Mouse (Mus musculus) intestine, embryonic 14.5 days (tissue): ENCODE data around the gene Gm45717. TPM values are rescaled to one million over a fixed set of nuclear protein-coding genes. Genes with fewer than 3 reads are reported as not detected.

Experiments used
- ATAC-seq: fragments of 200-750 bp; cut with Nextera tagmentation; replicated peaks from 2 replicates; pipeline ENCODE4 v1.8.0; 2017; ENCODE audit warnings: low read depth, moderate number of reproducible peaks, moderate TSS enrichment, moderate library complexity; ENCODE audit not compliant: low FRiP score, low TSS enrichment
- DNase-seq: peaks from one replicate; pipeline ENCODE4 v3.0.0-alpha.2; 2018; ENCODE audit warnings: low spot score
- H3K27ac ChIP-seq: fragments of 300-500 bp; sonication (generic); 2 replicates; pipeline ENCODE4 v1.5.1; 2014; ENCODE audit warnings: low read depth, mild to moderate bottlenecking, control low read depth
- H3K27me3 ChIP-seq: fragments of 300-500 bp; sonication (generic); replicated peaks from 2 replicates; pipeline ENCODE4 v1.6.1; 2014; ENCODE audit warnings: low read length, control low read depth; ENCODE audit not compliant: control insufficient read depth, insufficient read depth
- H3K36me3 ChIP-seq: fragments of 300-500 bp; sonication (generic); 2 replicates; pipeline ENCODE4 v1.6.1; 2014; ENCODE audit warnings: low read length, control low read depth; ENCODE audit not compliant: control insufficient read depth, insufficient read depth
- H3K4me1 ChIP-seq: fragments of 300-500 bp; sonication (generic); replicated peaks from 2 replicates; pipeline ENCODE4 v1.6.1; 2014; ENCODE audit warnings: low read length, control low read depth, mixed read lengths; ENCODE audit not compliant: control insufficient read depth, insufficient read depth
- H3K4me2 ChIP-seq: fragments of 300-500 bp; sonication (generic); 2 replicates; pipeline ENCODE4 v1.6.1; 2014; ENCODE audit warnings: low read length
- H3K4me3 ChIP-seq: fragments of 300-500 bp; sonication (generic); 2 replicates; pipeline ENCODE4 v1.5.1; 2014; ENCODE audit warnings: low read depth, low read length, control low read depth, mixed read lengths
- H3K9ac ChIP-seq: fragments of 300-500 bp; sonication (generic); 2 replicates; pipeline ENCODE4 v1.6.1; 2014; ENCODE audit warnings: mild to moderate bottlenecking, low read length
- H3K9me3 ChIP-seq: fragments of 300-500 bp; sonication (generic); 2 replicates; pipeline ENCODE4 v1.6.1; 2016; ENCODE audit warnings: low read length, control low read depth; ENCODE audit not compliant: control insufficient read depth
- WGBS: fragments of 180-500 bp; shearing (Covaris S2); extraction: QIAGEN DNeasy Blood & Tissue Kit; methylation state at CpG from one replicate; pipeline ENCODE4 v1.1.7; 2014; 5-methylcytosine and 5-hydroxymethylcytosine counted together
- polyA plus RNA-seq: library from polyadenylated mRNA; unstranded; fragments of >200 nt; fragmentation: Nextera tagmentation; extraction: Ambion mirVana; gene quantifications from 2 replicates; pipeline ENCODE4 v1.2.1, GENCODE M21; 2014

Gene Gm45717
- polyA plus RNA-seq, 1 experiment from 2014 or later: 0.81 TPM

DNA sequence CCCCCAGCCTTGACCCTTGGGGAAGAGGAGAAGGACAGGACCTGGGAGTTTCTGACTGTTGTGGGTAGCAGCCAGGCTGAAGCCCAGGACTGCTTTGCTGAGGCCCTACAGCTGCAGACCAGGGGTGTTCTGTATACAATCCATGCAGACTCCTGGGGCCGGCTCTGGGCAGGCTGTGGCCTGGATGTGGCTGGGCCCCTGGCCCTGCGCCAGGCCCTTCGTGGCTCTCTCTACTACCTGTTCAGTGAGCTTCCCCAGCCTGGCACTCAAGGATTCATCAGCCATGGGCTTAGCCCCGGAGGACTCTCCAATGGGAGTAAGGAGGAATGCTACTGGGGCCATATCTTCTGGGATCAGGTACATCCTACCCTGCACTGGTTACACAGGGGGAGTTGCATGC is 12.4 kb downstream of the Gm45717 start:
- Histone ChIP-seq H3K9me3 (no peaks in the 10 kb centered on the region), H3K36me3 (peaks cover 39% of the 10 kb centered on the region), H3K27me3 (no peaks in the 10 kb centered on the region), H3K4me3 (no peak overlapping the region), H3K4me1 (peaks cover 38% of the 10 kb centered on the region), H3K9ac (no peak overlapping the region), H3K27ac (peak overlapping the region; percentile 88; the same call in 1 of the 2 replicates), H3K4me2 (no peak overlapping the region)
- 51% methylated on average over 4 of the region's 4 CpGs for WGBS
- ATAC-seq (no peak), DNase-seq (no peak)

DNA sequence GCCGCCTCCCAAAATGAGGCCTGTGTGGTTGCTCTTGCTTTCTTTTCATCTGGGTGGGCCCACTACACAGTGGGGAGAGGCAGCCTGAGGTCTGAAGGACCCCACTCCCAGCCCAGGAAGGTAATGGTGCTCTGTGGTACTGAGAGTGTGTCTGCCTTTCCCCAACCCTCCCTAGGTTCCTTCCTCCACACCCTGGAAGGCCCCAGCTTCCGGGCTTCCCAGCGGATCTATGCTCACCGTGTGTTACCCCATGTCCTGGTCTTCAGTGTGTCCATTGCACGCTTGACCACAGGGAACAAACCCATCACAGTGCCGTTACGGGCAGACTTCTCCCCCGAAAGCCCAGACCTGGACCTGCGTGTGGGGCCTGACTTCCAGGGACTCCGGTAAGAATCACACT is 12.9 kb downstream of the Gm45717 start:
- ATAC-seq: no peak
- no peaks in the 10 kb centered on the region for H3K9me3 ChIP-seq
- WGBS: 88% methylated on average over 10 of the region's 10 CpGs
- no peaks in the 10 kb centered on the region for H3K27me3 ChIP-seq
- peaks cover 38% of the 10 kb centered on the region for H3K4me1 ChIP-seq
- no peak overlapping the region; the same call in 1 of the 2 replicates for H3K9ac ChIP-seq
- H3K36me3 ChIP-seq: peaks cover 33% of the 10 kb centered on the region
- peak overlapping the region; percentile 88; the same call in 1 of the 2 replicates for H3K27ac ChIP-seq
- H3K4me3 ChIP-seq: peak overlapping the region; percentile 54; the same call in 1 of the 2 replicates
- peak overlapping the region; percentile 82 for H3K4me2 ChIP-seq
- no peak for DNase-seq

DNA sequence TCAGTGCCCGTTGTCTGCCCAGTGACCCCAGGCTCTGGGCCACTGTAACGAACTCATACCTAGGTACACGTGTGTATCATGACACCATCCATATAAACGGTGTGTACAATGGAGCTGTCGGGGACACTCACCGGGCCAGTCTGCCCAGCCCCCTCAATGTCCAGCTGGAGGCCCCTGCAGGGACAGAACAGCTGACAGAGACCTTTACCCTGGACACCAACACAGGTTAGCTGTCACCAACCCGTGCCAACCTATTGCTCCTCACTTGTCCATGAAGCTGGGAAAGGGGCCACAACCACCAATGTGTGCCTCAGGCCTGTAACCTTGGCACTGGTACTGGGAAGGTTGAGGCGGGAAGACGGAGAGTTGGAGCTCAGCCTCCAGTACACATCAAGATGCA is 13.4 kb downstream of the Gm45717 start:
- DNase-seq: no peak
- peaks cover 29% of the 10 kb centered on the region for H3K36me3 ChIP-seq
- H3K27me3 ChIP-seq: no peaks in the 10 kb centered on the region
- H3K4me2 ChIP-seq: peak overlapping the region; percentile 82
- H3K27ac ChIP-seq: peak overlapping the region; percentile 88
- H3K4me3 ChIP-seq: peak overlapping the region; percentile 54
- ATAC-seq: 0 out of 2 replicates have a peak, but pooled peaks have one; percentile 3
- H3K4me1 ChIP-seq: peaks cover 38% of the 10 kb centered on the region
- H3K9me3 ChIP-seq: no peaks in the 10 kb centered on the region
- 48% methylated on average over 9 of the region's 9 CpGs for WGBS
- H3K9ac ChIP-seq: peak overlapping the region; percentile 72

DNA sequence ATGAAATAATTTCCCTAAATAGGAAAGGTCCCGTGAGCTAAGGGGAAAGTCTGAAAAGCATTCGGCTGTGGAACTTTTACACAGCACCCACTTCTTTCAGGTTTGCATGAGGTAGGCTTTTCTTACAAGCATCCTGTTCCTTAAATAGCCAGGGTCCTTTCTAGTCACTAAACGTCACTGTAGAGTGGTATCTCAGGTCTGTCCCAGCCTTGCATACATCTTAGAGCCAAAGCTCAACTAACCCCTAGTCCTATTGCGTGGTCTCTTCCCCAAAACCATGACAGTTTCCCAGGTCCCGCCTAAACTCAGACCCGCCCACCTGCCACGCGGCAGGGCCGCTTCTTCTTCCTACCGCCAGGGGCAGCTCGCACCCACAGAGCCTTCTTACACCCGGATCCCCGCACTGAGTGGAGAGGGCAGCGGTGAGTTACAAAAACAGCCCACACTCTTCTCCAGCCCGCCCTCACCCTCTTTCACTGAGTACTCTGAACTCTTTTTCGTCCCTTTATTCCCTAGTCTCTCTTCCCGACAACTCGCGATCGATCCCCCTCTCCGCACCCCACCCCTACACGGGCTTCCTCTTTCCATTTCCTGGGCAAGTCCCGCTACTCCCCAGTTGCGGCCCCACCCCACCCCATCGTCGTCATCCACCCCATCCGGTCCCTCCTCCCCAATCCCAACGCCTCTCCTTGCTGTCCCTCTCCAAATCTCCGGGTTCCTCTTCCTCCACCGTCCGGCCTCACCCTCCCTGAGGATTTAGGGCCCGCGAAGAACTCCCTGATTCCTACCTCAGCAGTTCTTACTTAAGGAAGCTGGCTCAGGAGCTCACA is 14.3 kb downstream of the Gm45717 start, which contains the start of gene Pgghg:
Pgghg (plus strand) TSS at position 170 of the 830 bp plus-strand sequence.
- 3% methylated on average over 33 of the region's 33 CpGs for WGBS
- peaks cover 22% of the 10 kb centered on the region for H3K36me3 ChIP-seq
- no peaks in the 10 kb centered on the region for H3K9me3 ChIP-seq
- peak within 1 kb of the TSS; percentile 82 for H3K4me2 ChIP-seq
- H3K4me1 ChIP-seq: peaks cover 38% of the 10 kb centered on the region
- peak within 1 kb of the TSS; percentile 54 for H3K4me3 ChIP-seq
- H3K27me3 ChIP-seq: no peaks in the 10 kb centered on the region
- peak; percentile 87 for ATAC-seq
- peak within 1 kb of the TSS; percentile 88 for H3K27ac ChIP-seq
- DNase-seq: peak; percentile 95
- peak within 1 kb of the TSS; percentile 72 for H3K9ac ChIP-seq

DNA sequence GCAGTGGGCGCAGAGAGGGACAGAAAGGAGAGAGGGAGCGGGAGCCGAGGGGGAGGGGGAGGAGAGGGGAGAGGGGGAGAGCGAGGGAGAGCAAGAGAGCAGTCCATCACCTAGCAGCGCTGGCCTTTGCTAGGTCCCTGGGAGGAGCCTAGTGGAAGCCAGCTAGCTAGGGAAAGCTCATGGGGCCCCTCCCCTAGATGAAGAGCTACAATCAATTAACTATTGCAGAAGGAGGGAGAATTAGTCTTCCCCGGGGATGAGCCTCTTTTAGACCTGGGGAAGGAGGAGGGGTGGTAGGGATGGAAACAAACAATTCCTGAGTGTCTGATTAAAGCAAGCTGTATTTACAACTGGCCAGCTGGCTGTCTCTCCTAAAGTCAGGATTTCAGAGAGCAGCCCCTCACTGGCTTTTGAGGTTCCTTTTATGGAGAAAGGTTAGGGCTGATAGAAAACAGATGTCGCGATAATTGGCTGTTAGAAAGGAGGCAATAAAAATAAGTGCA is 16.0 kb downstream of the Gm45717 start:
- Histone ChIP-seq H3K27ac (peak overlapping the region; percentile 88), H3K4me2 (peak overlapping the region; percentile 41), H3K27me3 (0 out of 2 replicates have a peak, but pooled peaks cover 3% of the 10 kb centered on the region), H3K4me1 (peaks cover 38% of the 10 kb centered on the region), H3K9me3 (no peaks in the 10 kb centered on the region), H3K4me3 (no peak overlapping the region), H3K36me3 (peaks cover 5% of the 10 kb centered on the region), H3K9ac (no peak overlapping the region)
- peak; percentile 29; the same call in 1 of the 2 replicates for ATAC-seq
- WGBS: 4% methylated on average over 8 of the region's 8 CpGs
- peak; percentile 71 for DNase-seq

DNA sequence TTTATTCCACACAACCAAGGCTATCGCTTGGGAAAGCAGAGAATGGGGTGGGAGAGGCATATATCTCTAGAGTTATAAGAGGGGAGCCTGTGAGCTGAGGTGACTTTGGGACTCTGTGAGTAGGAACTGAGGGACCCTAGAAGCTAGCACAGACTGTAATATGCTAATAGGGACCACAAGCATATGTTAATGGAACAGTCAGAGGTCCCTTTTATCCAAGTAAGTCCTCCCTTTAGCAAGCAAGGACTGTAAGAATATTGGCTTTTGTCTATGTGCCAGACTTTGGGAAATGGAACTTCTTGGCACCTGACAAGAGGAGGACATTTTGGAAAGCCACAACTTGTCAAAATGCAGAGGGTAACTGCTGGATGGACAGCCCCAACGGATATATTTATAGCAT is 16.8 kb downstream of the Gm45717 start:
- 36% methylated on average over 2 of the region's 2 CpGs for WGBS
- H3K4me1 ChIP-seq: peaks cover 38% of the 10 kb centered on the region
- H3K9ac ChIP-seq: no peak overlapping the region
- 0 out of 2 replicates have a peak, but pooled peaks cover 3% of the 10 kb centered on the region for H3K27me3 ChIP-seq
- no peak overlapping the region for H3K4me3 ChIP-seq
- peak overlapping the region; percentile 88; the same call in 1 of the 2 replicates for H3K27ac ChIP-seq
- H3K9me3 ChIP-seq: no peaks in the 10 kb centered on the region
- DNase-seq (no peak), ATAC-seq (no peak)
- H3K4me2 ChIP-seq: no peak overlapping the region
- H3K36me3 ChIP-seq: peaks cover 3% of the 10 kb centered on the region; the same call in 1 of the 2 replicates

DNA sequence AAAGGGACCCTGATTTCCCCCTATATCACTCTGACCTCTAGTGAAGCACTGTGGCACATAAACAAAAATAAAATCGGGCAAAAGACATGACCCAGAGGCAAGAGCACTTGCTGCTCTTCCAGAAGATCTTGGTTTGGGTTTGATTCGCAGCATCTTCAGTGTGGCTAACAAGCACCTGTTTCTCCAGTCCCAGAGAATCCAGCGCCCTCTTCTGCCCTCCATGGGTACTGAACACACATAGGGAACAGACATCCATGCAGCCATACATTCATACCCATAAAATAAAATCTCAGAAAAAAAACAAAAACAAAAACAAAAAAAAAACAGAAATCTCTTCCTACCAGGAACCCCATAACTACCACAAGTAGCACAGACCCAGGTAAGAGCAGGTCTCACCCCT is 17.3 kb downstream of the Gm45717 start:
- H3K4me1 ChIP-seq: peaks cover 37% of the 10 kb centered on the region
- 51% methylated on average over 3 of the region's 3 CpGs for WGBS
- DNase-seq (no peak), ATAC-seq (no peak)
- H3K36me3 ChIP-seq: peaks cover 2% of the 10 kb centered on the region; the same call in 1 of the 2 replicates
- H3K4me3 ChIP-seq: no peak overlapping the region
- H3K9ac ChIP-seq: no peak overlapping the region
- 0 out of 2 replicates have a peak, but pooled peaks cover 3% of the 10 kb centered on the region for H3K27me3 ChIP-seq
- H3K4me2 ChIP-seq: no peak overlapping the region
- H3K9me3 ChIP-seq: no peaks in the 10 kb centered on the region
- H3K27ac ChIP-seq: no peak overlapping the region

DNA sequence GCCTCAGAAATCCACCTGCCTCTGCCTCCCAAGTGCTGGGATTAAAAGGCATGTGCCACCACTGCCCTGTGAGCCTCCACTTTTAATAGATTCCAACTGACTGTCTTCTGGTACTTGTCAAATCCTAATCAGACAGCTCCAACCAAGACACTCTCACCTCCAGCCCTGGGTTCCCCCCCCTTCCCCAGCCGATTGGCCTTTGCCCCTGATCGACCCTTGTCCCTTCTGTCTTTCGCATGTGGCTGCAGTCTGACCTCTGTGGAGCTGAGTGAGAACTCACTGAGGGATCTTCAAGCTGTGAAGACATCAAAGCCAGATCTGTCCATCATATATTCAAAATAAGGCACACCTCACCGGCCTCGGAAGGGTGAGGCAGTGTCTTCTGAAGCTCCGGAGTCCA is 28.6 kb downstream of the Gm45717 start:
- Histone ChIP-seq H3K4me1 (peaks cover 2% of the 10 kb centered on the region; the same call in 1 of the 2 replicates), H3K4me2 (no peak overlapping the region), H3K9ac (no peak overlapping the region), H3K27me3 (peaks cover 22% of the 10 kb centered on the region), H3K27ac (no peak overlapping the region), H3K36me3 (no peaks in the 10 kb centered on the region), H3K9me3 (no peaks in the 10 kb centered on the region), H3K4me3 (no peak overlapping the region)
- whole genome bisulfite sequencing: 88% methylated on average over 6 of the region's 6 CpGs
- ATAC-seq: no peak
- DNase-seq: no peak
